Mouse (Mus musculus) embryonic fibroblast, embryonic 13.5 days (primary cell): Measurements from ENCODE around the gene Gch1.

Experiments used
- CTCF ChIP-seq: IDR thresholded peaks from 2 replicates; pipeline ENCODE4 v1.5.1; 2011; ENCODE audit warnings: mild to moderate bottlenecking, control low read depth, low read length, moderate library complexity, borderline replicate concordance; ENCODE audit not compliant: insufficient read depth
- POLR2A ChIP-seq: IDR thresholded peaks from 2 replicates; pipeline ENCODE4 v1.6.1; 2011; ENCODE audit warnings: low read depth, mild to moderate bottlenecking, control low read depth, low read length, moderate library complexity

- TF ChIP-seq CTCF = no peak
- TF ChIP-seq POLR2A = no peak
These were observed 48.1 kb upstream of the Gch1 start for GRCm38 (mm10) chr14:47237286-47237685.
